Mouse (Mus musculus): ENCODE results near the gene Qser1.
"Not testable (repeated sequence)": the region's sequence is repeated elsewhere in the genome, so short reads cannot be mapped to it uniquely, and the experiment has no call there.

Qser1 gene

DNA sequence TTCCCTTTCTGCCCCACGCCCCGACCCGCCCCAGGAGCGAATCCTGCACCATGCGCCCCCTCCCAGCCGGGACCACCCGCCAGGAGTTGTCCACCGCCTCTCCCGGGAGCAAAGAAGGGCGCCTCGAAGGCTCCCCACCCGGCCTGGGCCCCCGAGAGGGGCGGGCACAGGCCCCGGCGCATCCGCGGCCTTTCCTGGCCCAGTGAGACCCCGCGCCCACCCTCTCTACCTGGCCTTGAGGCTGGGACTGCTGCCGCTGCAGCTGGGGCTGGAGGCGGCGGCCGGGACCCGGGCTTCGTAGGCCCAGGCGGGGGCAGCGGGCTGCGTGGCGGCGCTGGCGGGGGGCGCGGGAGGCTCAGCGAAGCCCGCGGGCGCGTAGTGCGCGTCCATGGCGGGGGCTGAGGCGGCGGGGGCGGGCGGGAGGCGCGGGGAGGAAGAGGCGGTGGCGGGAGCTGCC lies at the start of gene Qser1:
Gene Qser1, minus strand, starts transcription at position 390 of the 457 bp plus-strand sequence.
- DNase-seq (ENCODE audit: low spot score in 2 of 2), result peak in 1 of 2 experiments; percentile 1

DNA sequence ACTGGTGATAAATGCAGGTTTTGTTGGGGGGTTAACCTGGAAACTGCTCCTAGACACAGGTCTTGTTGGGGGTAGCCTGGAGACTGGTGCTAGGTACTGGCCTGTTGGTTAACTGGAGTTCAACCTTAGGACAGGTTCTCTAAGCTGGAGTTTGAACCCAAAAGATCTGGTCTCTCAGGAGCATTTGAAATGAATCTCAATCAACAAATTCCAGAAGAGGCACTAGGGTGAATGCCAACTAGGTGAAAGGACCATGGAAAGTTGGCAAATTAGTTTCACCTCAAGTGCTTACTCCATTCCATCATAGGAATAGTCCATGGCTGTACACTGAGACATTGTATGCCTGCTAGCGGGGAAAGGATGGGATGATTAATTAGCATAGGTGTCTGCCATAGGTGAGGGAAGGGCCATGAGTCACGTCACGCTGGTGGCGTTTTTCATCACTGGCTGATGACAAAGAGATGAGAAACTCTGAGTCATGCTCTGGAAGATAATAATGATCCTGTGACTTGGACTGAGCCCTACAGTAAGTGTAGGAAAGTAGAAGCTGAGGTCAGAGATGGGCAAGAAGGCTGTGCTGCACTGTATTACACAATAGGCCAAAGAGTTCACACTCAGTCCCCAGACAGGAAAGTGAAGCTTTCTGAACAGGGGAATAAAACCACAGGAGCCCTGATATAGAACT lies 47.8 kb upstream of the Qser1 start:
- no peak for DNase-seq (ENCODE audit: low spot score in 2 of 2)

DNA sequence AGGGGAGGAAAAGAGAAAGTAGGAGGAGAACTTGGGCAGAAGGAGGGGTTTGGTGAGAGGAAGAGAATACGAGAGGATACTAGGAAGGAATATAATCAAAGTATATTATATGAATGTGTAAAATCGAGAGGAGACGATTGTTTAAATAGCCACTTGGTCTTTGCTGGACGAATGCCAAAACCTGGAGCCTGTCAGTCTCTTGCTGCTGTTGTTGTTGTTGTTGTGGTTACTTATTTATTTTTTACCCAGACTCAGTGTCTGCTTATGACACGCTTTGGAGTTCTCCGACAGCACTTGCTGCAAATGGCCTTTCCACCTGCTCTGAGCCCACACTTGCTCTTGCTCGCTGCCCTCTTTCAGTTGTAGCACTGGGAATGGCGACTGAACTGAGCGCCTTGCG lies 43.9 kb upstream of the Qser1 start:
- DNase-seq (ENCODE audit: low spot score in 2 of 2), result no peak

DNA sequence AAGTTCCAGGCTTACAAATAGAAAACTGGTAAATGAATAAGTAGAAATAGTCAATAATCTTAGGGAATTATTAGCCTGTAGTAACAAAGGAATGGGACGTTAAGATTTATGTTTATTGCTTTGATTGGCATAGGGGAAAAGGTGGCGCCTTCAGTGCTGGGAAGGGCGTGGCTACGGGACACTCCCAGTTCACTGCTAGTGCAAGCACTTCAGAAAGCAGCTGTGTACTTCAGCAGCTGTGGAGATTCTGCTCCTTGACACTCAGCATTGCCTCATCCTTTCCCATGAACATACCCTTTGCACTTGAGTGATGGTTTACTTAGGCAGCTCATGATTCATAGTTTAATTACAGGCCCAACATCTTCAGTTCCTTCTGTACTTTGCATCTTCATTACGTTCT lies 42.5 kb upstream of the Qser1 start:
- DNase-seq (ENCODE audit: low spot score in 2 of 2), result no peak

GRCm38 (mm10) chr2:104858083-104858482 lies 41.5 kb upstream of the Qser1 start:
- DNase-seq (ENCODE audit: low spot score in 2 of 2), result not testable (repeated sequence)

DNA sequence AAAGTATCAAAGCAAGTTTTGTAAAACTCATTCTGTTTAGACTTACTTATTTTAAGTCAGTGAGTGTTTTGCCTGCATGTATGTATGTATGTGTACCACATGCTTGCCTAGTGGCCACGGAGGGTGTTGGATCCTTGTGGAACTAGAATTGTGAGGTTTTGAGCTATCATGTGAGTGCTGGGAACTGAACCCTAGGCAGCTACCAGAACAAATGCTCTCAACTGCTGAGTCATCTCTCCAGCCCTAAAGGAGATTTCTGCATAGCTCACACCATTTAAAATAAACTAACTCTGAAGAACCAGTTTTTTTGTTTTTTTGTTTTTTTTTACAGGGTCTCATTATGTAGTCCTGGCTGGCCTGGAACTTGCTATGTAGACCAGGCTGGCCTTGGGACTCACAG lies 39.7 kb upstream of the Qser1 start:
- DNase-seq (ENCODE audit: low spot score in 2 of 2), result no peak

- DNase-seq (ENCODE audit: low spot score in 2 of 2), result no peak
Measured at GRCm38 (mm10) chr2:104855732-104856131, 39.2 kb upstream of the Qser1 start.

DNA sequence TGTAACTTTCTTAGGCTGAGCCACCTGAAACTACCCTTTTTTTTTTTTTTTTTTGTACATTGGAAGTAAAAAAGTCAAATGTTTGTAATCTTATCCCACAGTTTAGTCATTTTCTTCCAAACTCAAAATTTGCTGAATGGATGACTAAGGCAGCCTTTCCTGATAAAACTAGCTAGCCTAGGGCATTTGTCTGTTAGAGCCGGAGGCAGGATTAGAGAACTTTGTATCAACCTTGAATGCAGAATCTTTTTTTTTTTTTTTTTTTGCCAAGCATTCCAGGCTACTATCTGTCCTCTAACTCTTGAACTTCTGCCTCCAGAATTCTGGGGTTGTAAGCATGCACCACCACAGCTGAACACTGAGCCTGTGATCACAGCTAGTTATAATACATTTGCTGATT lies 38.3 kb upstream of the Qser1 start:
- no peak for DNase-seq (ENCODE audit: low spot score in 2 of 2)

DNA sequence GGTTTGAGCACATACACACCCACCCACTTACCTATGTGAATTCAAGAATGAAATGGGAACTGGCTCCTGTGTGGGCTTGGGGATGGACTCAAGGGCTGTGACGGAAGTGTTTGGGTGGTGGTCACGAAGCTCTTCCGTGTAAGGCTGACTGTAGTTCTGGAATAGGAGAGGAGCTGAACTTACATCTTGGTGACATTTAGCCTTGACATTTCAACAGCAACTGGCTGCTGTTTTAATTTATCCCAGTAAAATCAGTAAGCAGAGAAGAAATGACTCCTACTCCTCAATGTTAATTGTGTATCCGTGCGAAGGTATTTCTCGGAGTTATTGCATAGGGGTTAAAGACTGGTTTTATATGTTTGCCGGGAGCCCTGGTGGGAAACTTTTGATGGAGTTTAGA lies 36.0 kb upstream of the Qser1 start:
- no peak for DNase-seq (ENCODE audit: low spot score in 2 of 2)

DNA sequence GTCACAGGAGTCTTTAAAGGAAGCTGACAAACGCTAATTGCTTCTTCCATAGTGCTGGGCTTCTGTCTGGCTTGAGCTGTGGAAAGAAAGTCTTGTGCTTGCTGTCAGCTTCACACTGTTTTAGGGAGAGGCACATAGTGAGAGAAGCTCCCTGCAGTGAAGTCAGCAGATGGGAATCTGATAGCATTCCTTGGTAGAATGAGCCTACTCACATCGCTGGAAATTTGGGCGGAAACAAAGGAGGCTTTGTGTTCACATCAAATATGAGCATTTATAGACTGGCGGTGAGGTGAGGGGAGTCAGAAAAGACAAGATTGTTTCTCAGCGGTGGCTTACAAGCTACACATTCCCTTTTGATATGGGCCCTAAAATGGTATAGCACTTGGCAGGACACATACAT lies 35.1 kb upstream of the Qser1 start:
- no peak for DNase-seq (ENCODE audit: low spot score in 2 of 2)

DNA sequence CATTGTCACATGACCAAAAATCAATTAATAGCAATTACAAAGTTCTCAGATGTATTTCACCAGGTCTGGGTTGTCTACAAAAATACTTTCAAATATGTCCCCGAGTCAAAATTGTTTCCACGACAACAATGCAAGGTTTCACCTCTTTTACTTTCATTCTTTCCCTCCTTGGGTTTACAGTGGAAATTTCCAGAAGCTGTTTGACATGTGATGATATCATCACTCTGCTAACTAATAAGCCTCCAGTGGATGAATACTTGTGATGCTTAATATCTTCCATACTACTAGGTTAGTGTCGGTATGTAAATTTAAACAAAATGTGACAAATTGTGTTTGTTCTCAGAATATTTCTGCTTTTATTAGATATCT lies 33.4 kb upstream of the Qser1 start:
- no peak for DNase-seq (ENCODE audit: low spot score in 2 of 2)

DNA sequence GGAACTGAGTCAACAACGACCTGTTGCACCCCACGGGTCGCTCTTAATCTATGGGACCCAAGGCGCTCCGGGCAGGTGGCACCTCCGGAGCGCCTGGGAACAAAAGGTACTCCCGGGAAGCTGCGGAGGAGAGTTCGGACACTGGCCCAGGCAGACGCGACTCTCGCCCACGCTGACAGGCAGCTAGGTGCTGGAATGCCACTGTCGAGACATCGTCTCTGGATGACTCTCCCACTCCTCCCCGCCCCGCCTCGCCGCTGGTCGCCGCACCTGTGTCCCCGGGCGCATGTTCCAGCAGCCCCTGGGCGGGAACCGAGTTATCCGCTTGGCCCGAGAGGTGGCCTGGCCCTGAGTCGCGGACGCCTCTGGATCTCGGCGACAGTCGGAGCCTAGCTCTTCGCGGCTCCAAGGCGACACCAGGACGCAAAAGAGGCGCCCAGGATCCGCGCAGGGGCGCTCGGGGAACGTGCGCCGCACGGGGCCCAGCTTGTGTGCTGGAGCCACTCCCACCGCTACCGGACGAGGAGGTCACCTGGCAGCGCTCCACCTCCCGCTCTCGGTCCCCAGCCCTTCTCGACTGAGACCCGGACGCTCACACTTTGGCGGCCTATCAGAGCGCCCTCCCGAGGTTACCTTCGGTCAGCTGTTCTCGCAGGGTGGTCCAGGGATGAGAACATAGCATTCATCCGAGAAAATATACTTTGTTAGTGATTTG lies 32.9 kb upstream of the Qser1 start, which contains the start of gene Prrg4:
Gene Prrg4, minus strand, starts transcription at position 601 of the 715 bp plus-strand sequence.
- DNase-seq (ENCODE audit: low spot score in 2 of 2), result peak; percentile 30 to 41

- DNase-seq (ENCODE audit: low spot score in 2 of 2), result peak; percentile 43 to 52
Measured at GRCm38 (mm10) chr2:104848235-104849161, 31.9 kb upstream of the Qser1 start.

- DNase-seq (ENCODE audit: low spot score in 2 of 2), result peak; percentile 23 to 30
Measured at GRCm38 (mm10) chr2:104847645-104848044, 31.1 kb upstream of the Qser1 start.

- DNase-seq (ENCODE audit: low spot score in 2 of 2), result no peak
Measured at GRCm38 (mm10) chr2:104846638-104847414, 30.3 kb upstream of the Qser1 start.

DNA sequence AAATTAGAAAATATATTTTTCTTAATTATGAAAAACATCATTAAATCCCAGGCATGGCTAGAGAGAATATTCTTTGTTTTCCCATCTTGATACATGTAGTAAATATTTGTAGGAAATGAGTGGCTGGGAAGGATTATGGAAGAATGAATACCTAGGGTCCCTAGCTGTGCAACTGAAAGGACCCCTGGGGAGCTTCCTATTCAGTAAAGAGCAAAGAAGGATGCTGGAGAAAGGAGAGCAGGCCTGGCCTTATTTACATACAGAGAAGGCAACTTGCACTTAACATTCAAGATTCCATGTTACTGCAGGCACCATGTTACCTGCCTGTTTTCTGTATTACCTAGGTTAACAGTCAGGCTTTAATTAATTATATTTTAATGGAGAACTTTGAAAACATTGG lies 26.0 kb upstream of the Qser1 start:
- DNase-seq (ENCODE audit: low spot score in 2 of 2), result no peak

- no peak for DNase-seq (ENCODE audit: low spot score in 2 of 2)
Measured at GRCm38 (mm10) chr2:104841736-104842135, 25.2 kb upstream of the Qser1 start.

DNA sequence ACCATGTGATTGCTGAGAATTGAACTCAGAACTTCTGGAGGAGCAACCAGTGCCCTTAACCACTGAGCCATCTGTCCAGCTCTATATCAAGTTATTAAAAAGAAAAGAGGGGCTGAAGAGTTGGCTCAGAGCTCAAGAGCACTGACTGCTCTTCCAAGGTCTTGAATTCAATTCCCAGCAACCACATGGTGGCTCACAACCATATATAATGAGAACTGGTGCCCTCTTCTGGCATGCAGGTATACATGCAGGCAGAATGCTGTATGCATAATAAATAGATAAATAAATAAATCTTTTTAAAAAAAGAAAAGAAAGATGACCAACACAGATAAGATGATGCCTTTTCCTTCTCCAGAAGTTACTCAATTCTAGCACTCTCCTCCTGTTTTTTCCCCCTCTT lies 24.4 kb upstream of the Qser1 start:
- DNase-seq (ENCODE audit: low spot score in 2 of 2), result no peak

GRCm38 (mm10) chr2:104832486-104832885 lies 15.9 kb upstream of the Qser1 start:
- DNase-seq (ENCODE audit: low spot score in 2 of 2), result no peak

GRCm38 (mm10) chr2:104826191-104826590 lies 9.6 kb upstream of the Qser1 start:
- no peak for DNase-seq (ENCODE audit: low spot score in 2 of 2)

DNA sequence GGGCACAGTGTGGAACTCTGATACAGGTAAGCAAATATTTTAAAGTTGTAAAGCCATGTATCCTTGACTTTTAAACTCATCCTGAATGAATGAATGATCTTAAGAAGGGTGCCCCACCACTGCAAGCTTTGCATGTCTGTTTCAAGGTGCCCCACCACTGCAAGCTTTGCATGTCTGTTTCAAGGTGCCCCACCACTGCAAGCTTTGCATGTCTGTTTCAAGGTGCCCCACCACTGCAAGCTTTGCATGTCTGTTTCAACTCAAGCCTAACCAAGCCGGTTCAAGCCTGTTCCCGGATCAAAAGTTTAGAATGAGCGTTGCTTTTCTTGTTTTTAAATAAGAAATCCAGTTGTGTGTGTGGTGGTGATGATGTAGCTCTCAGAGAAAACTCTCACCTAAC lies 2.2 kb upstream of the Qser1 start:
- not testable (repeated sequence) for DNase-seq (ENCODE audit: low spot score in 2 of 2)
